Mouse (Mus musculus) 3134 (cell line): ENCODE measurements around the gene Tmem179.

ENCODE experiments used
- DNase-seq: peaks from one replicate; pipeline ENCODE4 v3.0.0-alpha.2; 2011; ENCODE audit warnings: low spot score; ENCODE audit not compliant: insufficient read length; ENCODE audit errors: extremely low read depth

Tmem179 gene

DNA sequence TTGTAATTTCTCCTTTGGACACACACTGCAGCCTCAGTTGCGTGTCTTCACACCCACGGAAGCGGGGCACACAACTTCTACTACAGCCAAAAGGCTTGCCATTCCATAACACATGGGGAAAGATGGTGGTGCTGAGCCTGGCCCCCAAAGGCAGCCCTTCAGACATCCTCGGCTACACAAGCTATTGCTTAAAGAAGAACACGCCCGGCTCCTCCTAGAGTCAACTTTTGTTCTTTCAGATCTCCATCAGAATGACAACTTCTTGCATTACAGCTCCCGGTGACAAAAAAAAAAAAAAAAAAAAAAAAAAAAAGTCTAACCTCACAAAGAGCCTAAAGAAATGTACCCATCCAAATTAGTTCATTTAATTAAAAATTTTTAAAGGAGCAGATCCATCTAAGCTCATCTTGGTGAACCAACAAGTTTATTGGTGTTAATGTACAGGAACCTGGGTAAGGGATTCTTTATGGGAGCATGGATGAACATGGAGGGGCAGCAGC lies 23.0 kb upstream of the Tmem179 start:
- DNase-seq: no peak

DNA sequence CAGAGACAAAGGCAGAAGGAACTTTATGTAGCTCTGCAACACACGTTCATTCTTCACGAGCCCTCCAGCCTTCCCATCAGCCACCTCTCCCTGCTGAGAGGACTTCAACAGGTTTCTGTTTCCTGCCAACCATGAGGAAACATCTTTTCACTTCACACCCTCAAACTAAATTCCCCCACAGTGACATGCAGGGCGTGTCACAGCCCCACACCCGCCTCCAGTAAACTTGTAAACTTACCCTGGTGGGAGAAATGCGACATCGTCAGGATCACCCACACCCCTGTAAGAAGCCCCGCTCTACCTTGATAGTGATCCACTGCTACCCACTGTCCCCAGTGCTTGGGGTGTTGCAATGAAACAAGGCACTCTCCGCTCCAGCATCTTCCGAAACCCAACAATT lies 21.8 kb upstream of the Tmem179 start:
- no peak for DNase-seq

DNA sequence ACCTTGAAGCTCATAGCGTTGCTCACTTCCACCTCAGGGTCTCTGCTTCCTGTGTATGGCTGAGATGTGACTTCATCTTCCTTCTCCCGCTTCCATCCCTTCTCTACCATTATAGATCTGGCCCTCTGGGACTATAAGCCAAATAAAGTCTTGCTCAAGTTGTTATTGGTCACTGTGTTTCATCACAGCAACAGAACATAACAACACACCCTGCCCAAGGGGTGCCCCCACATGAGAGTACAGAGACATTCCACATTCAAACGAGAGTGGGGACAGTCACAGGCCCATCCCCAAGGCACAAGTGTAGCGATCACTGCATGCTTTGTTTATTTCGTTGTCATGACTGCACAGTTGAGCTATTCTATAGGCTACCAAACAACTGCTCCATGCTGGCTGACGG lies 20.7 kb upstream of the Tmem179 start:
- DNase-seq: no peak

DNA sequence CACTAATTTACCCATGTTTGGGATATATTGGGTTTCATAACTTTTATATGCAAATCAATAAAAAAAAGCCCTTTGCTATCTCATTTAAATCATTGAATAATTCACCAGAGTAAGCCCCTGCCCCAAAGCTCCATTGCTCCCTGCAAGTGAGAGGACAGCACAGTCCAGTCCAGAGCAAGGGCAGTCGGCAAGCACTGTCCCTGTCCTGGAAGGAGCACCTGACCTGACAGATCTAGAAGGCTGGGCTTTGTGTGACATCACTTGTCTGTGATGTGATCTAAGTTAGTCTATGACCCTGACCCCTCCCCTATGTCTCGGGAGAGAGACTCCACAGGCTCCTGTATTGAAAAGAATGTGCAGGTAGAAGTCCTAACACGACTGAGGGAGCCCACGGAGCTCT lies 17.2 kb upstream of the Tmem179 start:
- no peak for DNase-seq

DNA sequence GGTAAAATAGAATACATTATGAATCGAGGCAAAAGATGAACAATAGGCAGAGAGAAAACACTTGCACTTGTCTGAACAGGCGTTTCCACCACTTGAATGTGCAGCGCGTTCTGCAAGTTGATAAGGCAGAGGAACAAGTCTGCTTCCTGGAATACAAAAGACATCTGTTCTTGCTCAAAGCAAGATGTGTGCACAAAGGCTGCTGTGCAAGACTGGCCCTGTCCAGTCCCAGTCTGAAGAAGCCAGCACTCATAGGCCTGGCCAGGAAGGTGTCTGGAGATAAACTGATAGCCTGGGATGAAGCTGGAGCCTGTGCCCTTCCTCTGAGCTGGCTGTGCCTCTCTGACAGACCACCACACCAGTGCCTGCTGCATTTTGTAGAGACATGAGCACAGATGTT lies 1.6 kb upstream of the Tmem179 start:
- no peak for DNase-seq

GRCm38 (mm10) chr12:112514897-112515296 lies 1.6 kb downstream of the Tmem179 start:
- no peak for DNase-seq

DNA sequence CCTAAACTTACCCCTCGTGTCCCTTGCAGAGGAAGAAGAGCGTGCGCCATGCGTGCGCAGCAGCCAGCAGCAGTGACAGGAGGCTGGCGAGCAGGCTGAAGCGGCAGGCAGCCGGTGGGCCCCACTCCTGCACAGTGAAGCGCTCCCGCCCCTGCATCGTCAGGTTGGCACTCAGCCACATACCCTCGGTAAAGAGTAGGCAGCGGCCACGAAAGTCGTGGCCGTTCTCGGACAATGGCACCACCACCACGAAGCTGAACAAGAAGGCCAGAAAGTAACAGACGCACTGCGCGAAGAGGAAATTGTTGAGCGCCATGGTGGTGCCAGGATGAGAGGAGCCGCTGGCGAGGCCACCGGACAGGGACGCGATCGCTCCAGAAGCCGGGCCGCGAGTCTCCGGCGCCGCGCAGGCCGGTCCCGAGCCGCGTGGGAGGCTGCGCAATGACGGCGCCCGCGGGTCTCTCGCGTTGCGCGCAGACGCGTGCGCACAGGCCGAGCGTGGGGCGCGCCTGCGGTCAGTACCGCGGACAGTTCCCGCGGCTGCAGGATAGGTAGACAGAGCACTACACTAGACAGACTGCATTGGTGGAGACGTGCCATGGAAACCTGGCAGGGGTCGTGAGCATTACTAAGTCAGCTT lies 5.7 kb downstream of the Tmem179 start:
- no peak for DNase-seq

GRCm38 (mm10) chr12:112510365-112510732 lies 6.2 kb downstream of the Tmem179 start:
- DNase-seq: no peak

GRCm38 (mm10) chr12:112507984-112508383 lies 8.6 kb downstream of the Tmem179 start:
- peak; percentile 48 for DNase-seq

- no peak for DNase-seq
These were observed 9.3 kb downstream of the Tmem179 start for GRCm38 (mm10) chr12:112507264-112507663.

DNA sequence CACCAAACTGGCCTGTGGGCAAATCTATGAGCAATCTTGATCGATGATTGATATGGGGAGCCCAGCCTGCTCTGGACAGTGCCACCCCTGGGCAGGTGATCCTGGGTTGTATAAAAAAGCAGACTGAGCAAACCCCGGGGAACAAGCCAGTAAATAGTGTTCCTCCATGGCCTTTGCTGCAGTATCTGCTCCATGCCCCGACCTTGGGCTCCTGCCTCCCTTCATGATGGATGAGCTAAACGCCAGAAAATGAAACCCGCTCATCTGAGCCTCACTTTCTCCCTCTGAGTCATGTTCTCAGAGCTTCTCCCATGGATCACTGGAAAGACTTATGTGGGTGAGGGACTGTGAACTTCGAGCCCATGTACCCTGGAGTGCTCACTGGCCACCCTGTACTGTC lies 10.3 kb downstream of the Tmem179 start:
- no peak for DNase-seq

- no peak for DNase-seq
These were observed 13.4 kb downstream of the Tmem179 start for GRCm38 (mm10) chr12:112503003-112503771.

GRCm38 (mm10) chr12:112498683-112499082 lies 17.9 kb downstream of the Tmem179 start:
- DNase-seq: no peak

DNA sequence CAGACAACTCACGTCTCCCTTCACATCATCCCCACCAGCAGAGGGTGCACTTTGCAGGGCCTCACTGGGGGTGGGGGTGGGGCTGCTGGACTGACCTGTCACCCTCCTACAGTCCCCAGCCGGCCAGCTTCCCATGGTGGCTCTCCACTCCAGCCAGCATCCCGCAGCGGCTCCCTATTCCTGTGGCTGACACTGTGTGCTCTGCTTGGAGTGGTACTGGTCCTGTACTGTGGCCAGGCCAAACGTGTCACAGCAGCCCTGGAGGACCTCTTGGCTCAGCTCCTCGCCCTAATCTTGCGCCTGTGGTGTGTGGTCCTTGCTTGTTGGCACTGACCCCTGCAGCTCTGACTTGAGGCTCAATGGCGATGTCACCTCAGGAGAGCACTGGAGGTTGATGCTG lies 18.8 kb downstream of the Tmem179 start:
- no peak for DNase-seq

GRCm38 (mm10) chr12:112496136-112496535 lies 20.4 kb downstream of the Tmem179 start:
- DNase-seq: no peak

GRCm38 (mm10) chr12:112490444-112490939 lies 26.1 kb downstream of the Tmem179 start:
- DNase-seq: peak; percentile 74

GRCm38 (mm10) chr12:112489535-112489934 lies 27.0 kb downstream of the Tmem179 start:
- no peak for DNase-seq

- no peak for DNase-seq
These were observed 27.4 kb downstream of the Tmem179 start, which contains the start of gene A530016L24Rik for GRCm38 (mm10) chr12:112489134-112489533. Gene A530016L24Rik, plus strand, starts transcription at chr12:112489448.

GRCm38 (mm10) chr12:112473777-112474176 lies 42.8 kb downstream of the Tmem179 start:
- peak; percentile 25 for DNase-seq

- DNase-seq: no peak
These were observed 46.3 kb downstream of the Tmem179 start for GRCm38 (mm10) chr12:112470216-112470615.

- no peak for DNase-seq
These were observed 47.2 kb downstream of the Tmem179 start for GRCm38 (mm10) chr12:112469393-112469792.

GRCm38 (mm10) chr12:112467387-112467786 lies 49.2 kb downstream of the Tmem179 start:
- DNase-seq: no peak
